In genomic region chr6:136691314-136691713, GRCm38 (mm10) we compare ENCODE assay signal across 19 mouse cellular contexts. TPM values are rescaled to one million over a fixed set of nuclear protein-coding genes. Genes with fewer than 3 reads are reported as not detected.
A peak's percentile ranks its signal among the peaks of the same experiment; 100 is the strongest.
DNase-seq lines count a peak whose midpoint lies in the region; ATAC-seq and TF ChIP-seq lines count a peak whose summit lies in the region.
"Had no signal": no experiment of that assay in that cellular context is flagged by ENCODE, and none has a peak within 500 bp of the region (broad histone marks: within the 10 kb centered on the region; RNA-seq: fewer than 3 reads in every experiment).

No protein-coding gene starts in this region.

- no peaks in the 10 kb centered on the region for H3K79me2 ChIP-seq in MEL (ENCODE audit: control insufficient read depth, insufficient read depth, low read length, poor library complexity)

- H3K36me3 ChIP-seq in liver, postnatal 0 days (replicated peaks; ENCODE audit: insufficient read depth, low read length), result no peaks in the 10 kb centered on the region
- no peaks in the 10 kb centered on the region for H3K36me3 ChIP-seq in MEL (ENCODE audit: control insufficient read depth in 1 of 2, insufficient read depth in 2 of 2, low read length in 2 of 2)
- H3K36me3 ChIP-seq: embryonic facial prominence, embryonic 12.5 days; forebrain, embryonic 10.5 days; heart, embryonic 15.5 days; hindbrain, embryonic 10.5 days; limb, embryonic 10.5 days had no signal

- ATAC-seq in liver, postnatal 0 days, result no peak
- ATAC-seq in megakaryocyte progenitor cell, adult 5-6 weeks (replicated peaks; ENCODE audit: poor library complexity), result no peak
- ATAC-seq in megakaryocyte, adult 5-6 weeks (ENCODE audit: poor library complexity, severe bottlenecking), result no peak

- H3K27me3 ChIP-seq in liver, postnatal 0 days (ENCODE audit: insufficient read depth, low read length), result no peaks in the 10 kb centered on the region
- H3K27me3 ChIP-seq in MEL (ENCODE audit: control insufficient read depth in 1 of 2, insufficient read depth in 2 of 2, low read length in 2 of 2), result no peaks in the 10 kb centered on the region
- H3K27me3 ChIP-seq: embryonic facial prominence, embryonic 12.5 days; heart, embryonic 15.5 days had no signal

- intact Hi-C loops in gastrocnemius, adult 2 months (cut with DNase I), result no loop called here
- intact Hi-C loops in gastrocnemius, postnatal 14 days (cut with DNase I; ENCODE audit: low total_unique reads), result no loop called here

- H3K4me3 ChIP-seq in gastrocnemius, adult 2 months, result no peak overlapping the region
- no peak overlapping the region for H3K4me3 ChIP-seq in liver, postnatal 0 days (ENCODE audit: low read depth, low read length)
- no peak overlapping the region for H3K4me3 ChIP-seq in MEL (ENCODE audit: control insufficient read depth in 1 of 2, insufficient read depth in 1 of 2, low read depth in 2 of 2, low read length in 2 of 2)
- H3K4me3 ChIP-seq: embryonic facial prominence, embryonic 12.5 days; forebrain, embryonic 10.5 days; heart, embryonic 15.5 days; hindbrain, embryonic 10.5 days; limb, embryonic 10.5 days; myocyte had no signal

- H3K27ac ChIP-seq in gastrocnemius, adult 2 months, result no peak overlapping the region
- H3K27ac ChIP-seq in liver, postnatal 0 days (ENCODE audit: low read depth), result no peak overlapping the region
- no peak overlapping the region for H3K27ac ChIP-seq in MEL (ENCODE audit: control insufficient read depth, low read depth, low read length)
- H3K27ac ChIP-seq: forebrain, embryonic 10.5 days; heart, embryonic 15.5 days; hindbrain, embryonic 10.5 days; limb, embryonic 10.5 days had no signal

- TF ChIP-seq RAD21 in MEL (IDR thresholded peaks at IDR 0.05; ENCODE audit: low read depth, low read length), result no peak; the same call in none of the 2 replicates

- no peaks in the 10 kb centered on the region for H3K4me1 ChIP-seq in liver, postnatal 0 days (ENCODE audit: insufficient read depth)
- H3K4me1 ChIP-seq in MEL (ENCODE audit: control insufficient read depth in 1 of 2, insufficient read depth in 2 of 2, low read length in 2 of 2), result no peaks in the 10 kb centered on the region
- H3K4me1 ChIP-seq: embryonic facial prominence, embryonic 12.5 days; heart, embryonic 15.5 days had no signal

- H3K4me2 ChIP-seq in liver, postnatal 0 days (ENCODE audit: low read depth, low read length), result no peak overlapping the region
- H3K4me2 ChIP-seq: embryonic facial prominence, embryonic 12.5 days; heart, embryonic 15.5 days had no signal

- no peak for TF ChIP-seq POLR2A in MEL (IDR thresholded peaks at IDR 0.05; ENCODE audit: control insufficient read depth in 1 of 2, insufficient read depth in 1 of 2, low read depth in 1 of 2, low read length in 2 of 2, poor library complexity in 1 of 2)

- no peak overlapping the region for H3K9ac ChIP-seq in liver, postnatal 0 days (replicated peaks)
- no peak overlapping the region for H3K9ac ChIP-seq in MEL (ENCODE audit: control insufficient read depth, low read depth, low read length, poor library complexity, severe bottlenecking)
- H3K9ac ChIP-seq: embryonic facial prominence, embryonic 12.5 days; heart, embryonic 15.5 days had no signal

- TF ChIP-seq EP300 in liver, postnatal 0 days (IDR thresholded peaks at IDR 0.05; ENCODE audit: low read depth), result no peak
- no peak for TF ChIP-seq EP300 in MEL (IDR thresholded peaks at IDR 0.05; ENCODE audit: low read depth in 1 of 2, low read length in 2 of 2)

- no peak for DNase-seq in gastrocnemius, adult 2 months
- no peak for DNase-seq in gastrocnemius, postnatal 14 days
- no peak for DNase-seq in liver, postnatal 0 days
- DNase-seq in liver (no peak), 416B (ENCODE audit: low read depth) (peak; percentile 13), MEL (ENCODE audit: low read depth, low spot score) (no peak)
- DNase-seq: cerebellum, adult 11 months; kidney, adult 18-20 months; kidney, postnatal 36 days; lung, adult 18-20 months; spleen, adult 18-20 months had no signal

- H3K9me3 ChIP-seq in liver, postnatal 0 days (ENCODE audit: low read length), result no peaks in the 10 kb centered on the region
- no peaks in the 10 kb centered on the region for H3K9me3 ChIP-seq in MEL (replicated peaks; ENCODE audit: insufficient read depth, low read length)
- H3K9me3 ChIP-seq: embryonic facial prominence, embryonic 12.5 days; heart, embryonic 15.5 days; limb, embryonic 10.5 days had no signal

- TF ChIP-seq CTCF in gastrocnemius, adult 2 months (IDR thresholded peaks at IDR 0.05), result peak; percentile 30; the same call in 1 of the 2 replicates
- TF ChIP-seq CTCF in liver, postnatal 0 days (IDR thresholded peaks at IDR 0.05; ENCODE audit: low read depth), result peak; percentile 43
- peak; percentile 17 to 30 (median 22); a peak in 4 of 6 replicates for TF ChIP-seq CTCF in MEL (IDR thresholded peaks at IDR 0.05 in 2 of 3, conservative IDR thresholded peaks at IDR 0.05 in 1 of 3; ENCODE audit: control insufficient read depth in 1 of 3, insufficient read depth in 1 of 3, low read depth in 2 of 3, low read length in 3 of 3, poor library complexity in 1 of 3, severe bottlenecking in 1 of 3)

- WGBS in liver, postnatal 0 days (ENCODE audit: insufficient replicate concordance), result 85% methylated on average over 6 of the region's 6 CpGs

TF ChIP-seq in MEL, 35 proteins besides CTCF, POLR2A, EP300 and RAD21:
- TF ChIP-seq BHLHE40 (IDR thresholded peaks at IDR 0.05; ENCODE audit: borderline replicate concordance, low read depth, low read length) (no peak), TCF12 (IDR thresholded peaks at IDR 0.05; ENCODE audit: low read depth, low read length) (no peak), SMC3 (IDR thresholded peaks at IDR 0.05; ENCODE audit: low read depth, low read length) (0 out of 2 replicates have a peak, but pooled peaks have one; percentile 10), MAZ (IDR thresholded peaks at IDR 0.05; ENCODE audit: low read depth, low read length) (no peak), USF1 (IDR thresholded peaks at IDR 0.05; ENCODE audit: low read depth, low read length) (no peak), ZNF384 (IDR thresholded peaks at IDR 0.05; ENCODE audit: low read depth, low read length) (no peak), TAL1 (IDR thresholded peaks at IDR 0.05; ENCODE audit: low read length) (no peak)

RNA-seq across cellular contexts. Expression of gene Plbd1, which starts 29.6 kb away (rescaled TPM):
- total RNA-seq in gastrocnemius, adult 2 months (2021), result 10 to 100 TPM; 13.0 to 28.1 TPM
- total RNA-seq in gastrocnemius, postnatal 14 days (2021), result 10 to 100 TPM; 12.2 to 14.9 TPM
- 30.7 and 31.3 TPM in 2 replicates for polyA plus RNA-seq in liver, postnatal 0 days (2015; fragmentation: Nextera tagmentation; extraction: Ambion mirVana)
- total RNA-seq in MEL (2012; rRNA removed), result not detected in 2 replicates
- polyA plus RNA-seq in MEL (2012; ENCODE audit: insufficient read depth in 1 of 2, insufficient read length in 2 of 2, low read depth in 1 of 2, low replicate concordance in 2 of 2, missing spikeins in 1 of 2), result not detected
- 12.0 and 16.3 TPM in 2 replicates for total RNA-seq in megakaryocyte progenitor cell, adult 5-6 weeks (2015)
- total RNA-seq in megakaryocyte progenitor cell, adult 5-6 weeks (2017), result 10.5 and 10.8 TPM in 2 replicates
- total RNA-seq in megakaryocyte, adult 5-6 weeks (2015), result 346 and 350 TPM in 2 replicates
- 290 and 300 TPM in 2 replicates for total RNA-seq in megakaryocyte, adult 5-6 weeks (2017)

Comparison
In these comparisons a context has a peak if more than half of its experiments do, and no peak if none do; other contexts are left out.
1. RNA of gene Plbd1, which starts 29.6 kb away (total RNA-seq): 290 to 350 TPM in megakaryocyte, adult 5-6 weeks, 13.0 to 28.1 TPM in gastrocnemius, adult 2 months, 12.2 to 14.9 TPM in gastrocnemius, postnatal 14 days and 10.5 to 16.3 TPM in megakaryocyte progenitor cell, adult 5-6 weeks; not detected in MEL; every median in the first group is over 10 times any median in the second.
2. Peak in every context shown above with its lines, with median percentiles within 50 percentile points of each other: CTCF ChIP-seq.